Mouse (Mus musculus) hindbrain, embryonic 14.5 days (tissue): ENCODE data around the gene Dscam. TPM values are rescaled to one million over a fixed set of nuclear protein-coding genes. Genes with fewer than 3 reads are reported as not detected.

Source experiments
- ATAC-seq: fragments of 200-750 bp; cut with Nextera tagmentation; 2 replicates; pipeline ENCODE4 v1.8.0; 2017; ENCODE audit warnings: moderate number of reproducible peaks, mild to moderate bottlenecking, moderate TSS enrichment, moderate library complexity; ENCODE audit not compliant: low FRiP score
- DNase-seq: peaks from one replicate; pipeline ENCODE4 v3.0.0-alpha.2; 2015; ENCODE audit warnings: low spot score
- H3K27ac ChIP-seq: fragments of 300-500 bp; sonication (generic); 2 replicates; pipeline ENCODE4 v1.5.1; 2014; ENCODE audit warnings: mild to moderate bottlenecking, moderate library complexity
- H3K27me3 ChIP-seq: fragments of 300-500 bp; sonication (generic); 2 replicates; pipeline ENCODE4 v1.6.1; 2014; ENCODE audit warnings: mild to moderate bottlenecking, low read length, mixed read lengths; ENCODE audit not compliant: control insufficient read depth, insufficient read depth
- H3K36me3 ChIP-seq: fragments of 300-500 bp; sonication (generic); replicated peaks from 2 replicates; pipeline ENCODE4 v1.6.1; 2014; ENCODE audit not compliant: control insufficient read depth, insufficient read depth
- H3K4me1 ChIP-seq: fragments of 300-500 bp; sonication (generic); replicated peaks from 2 replicates; pipeline ENCODE4 v1.6.1; 2014; ENCODE audit warnings: antibody characterized with exemption, low read length, mixed read lengths; ENCODE audit not compliant: control insufficient read depth, insufficient read depth
- H3K4me2 ChIP-seq: fragments of 300-500 bp; sonication (generic); replicated peaks from 2 replicates; pipeline ENCODE4 v1.6.1; 2014; ENCODE audit warnings: mild to moderate bottlenecking, moderate library complexity
- H3K4me3 ChIP-seq: fragments of 300-500 bp; sonication (generic); replicated peaks from 2 replicates; pipeline ENCODE4 v1.5.1; 2014; ENCODE audit warnings: mild to moderate bottlenecking, low read length
- H3K9ac ChIP-seq: fragments of 300-500 bp; sonication (generic); 2 replicates; pipeline ENCODE4 v1.6.1; 2014
- H3K9me3 ChIP-seq: fragments of 300-500 bp; sonication (generic); 2 replicates; pipeline ENCODE4 v1.6.1; 2016; ENCODE audit warnings: low read length; ENCODE audit not compliant: control insufficient read depth
- WGBS: fragments of 180-500 bp; shearing (Covaris S2); extraction: QIAGEN DNeasy Blood & Tissue Kit; methylation state at CpG from one replicate; pipeline ENCODE4 v1.1.7; 2014; 5-methylcytosine and 5-hydroxymethylcytosine counted together
- polyA plus RNA-seq: library from polyadenylated mRNA; unstranded; fragments of >200 nt; fragmentation: Nextera tagmentation; extraction: Ambion mirVana; gene quantifications from 2 replicates; pipeline ENCODE4 v1.2.1, GENCODE M21; 2014

Gene Dscam
- polyA plus RNA-seq, 1 experiment from 2014 or later: 17.1 TPM

- DNase-seq (no peak), ATAC-seq (no peak)
- no peaks in the 10 kb centered on the region for H3K36me3 ChIP-seq
- WGBS: 55% methylated on average over 13 of the region's 13 CpGs
- H3K4me3 ChIP-seq: no peak overlapping the region
- no peak overlapping the region for H3K9ac ChIP-seq
- peaks cover 36% of the 10 kb centered on the region for H3K4me1 ChIP-seq
- H3K4me2 ChIP-seq: no peak overlapping the region
- H3K9me3 ChIP-seq: no peaks in the 10 kb centered on the region
- H3K27me3 ChIP-seq: no peaks in the 10 kb centered on the region
- H3K27ac ChIP-seq: 0 out of 2 replicates have a peak overlapping the region, but pooled peaks have one; percentile 39
These were observed 442.4 kb downstream of the Dscam start for GRCm38 (mm10) chr16:96727836-96728774.

- Histone ChIP-seq H3K27me3 (no peaks in the 10 kb centered on the region), H3K36me3 (no peaks in the 10 kb centered on the region), H3K4me3 (no peak overlapping the region), H3K4me1 (peaks cover 42% of the 10 kb centered on the region), H3K27ac (peak overlapping the region; percentile 80), H3K9me3 (no peaks in the 10 kb centered on the region), H3K4me2 (no peak overlapping the region), H3K9ac (no peak overlapping the region)
- 64% methylated on average over 8 of the region's 8 CpGs for WGBS
- ATAC-seq: peak; percentile 43; the same call in 1 of the 2 replicates
- peak; percentile 67 for DNase-seq
These were observed 445.4 kb downstream of the Dscam start for GRCm38 (mm10) chr16:96725071-96725724.

GRCm38 (mm10) chr16:96724591-96724990 lies 446.0 kb downstream of the Dscam start:
- Histone ChIP-seq H3K9ac (no peak overlapping the region), H3K4me1 (peaks cover 42% of the 10 kb centered on the region), H3K27me3 (no peaks in the 10 kb centered on the region), H3K9me3 (no peaks in the 10 kb centered on the region), H3K36me3 (no peaks in the 10 kb centered on the region), H3K4me3 (no peak overlapping the region), H3K27ac (peak overlapping the region; percentile 80), H3K4me2 (no peak overlapping the region)
- WGBS: 51% methylated on average over 5 of the region's 5 CpGs
- no peak for ATAC-seq
- DNase-seq: no peak

- Histone ChIP-seq H3K4me1 (peaks cover 40% of the 10 kb centered on the region), H3K27ac (no peak overlapping the region)
These were observed 446.4 kb downstream of the Dscam start for GRCm38 (mm10) chr16:96724123-96724522.

GRCm38 (mm10) chr16:96723066-96723669 lies 447.4 kb downstream of the Dscam start:
- no peaks in the 10 kb centered on the region for H3K36me3 ChIP-seq
- no peak overlapping the region for H3K4me3 ChIP-seq
- no peaks in the 10 kb centered on the region for H3K9me3 ChIP-seq
- ATAC-seq (peak; percentile 59; the same call in 1 of the 2 replicates), DNase-seq (no peak)
- H3K4me1 ChIP-seq: peaks cover 30% of the 10 kb centered on the region
- H3K27me3 ChIP-seq: no peaks in the 10 kb centered on the region
- no peak overlapping the region for H3K9ac ChIP-seq
- H3K27ac ChIP-seq: no peak overlapping the region
- WGBS: 88% methylated on average over 2 of the region's 2 CpGs
- H3K4me2 ChIP-seq: no peak overlapping the region

More at GRCm38 (mm10) chr16:96724123-96724522, 446.4 kb downstream of the Dscam start:
- Histone ChIP-seq H3K4me3 (no peak overlapping the region), H3K36me3 (no peaks in the 10 kb centered on the region), H3K9me3 (no peaks in the 10 kb centered on the region), H3K4me2 (no peak overlapping the region), H3K27me3 (no peaks in the 10 kb centered on the region), H3K9ac (no peak overlapping the region)
- no peak for DNase-seq
- WGBS: 64% methylated on average over 3 of the region's 3 CpGs
- ATAC-seq: no peak

- WGBS: 83% methylated on average over 3 of the region's 3 CpGs
These were observed 448.4 kb downstream of the Dscam start for GRCm38 (mm10) chr16:96722135-96722534.

GRCm38 (mm10) chr16:96721241-96721640 lies 449.3 kb downstream of the Dscam start:
- DNase-seq (no peak), ATAC-seq (no peak)
- WGBS: 55% methylated on average over 9 of the region's 9 CpGs
- Histone ChIP-seq H3K4me1 (peaks cover 26% of the 10 kb centered on the region), H3K36me3 (no peaks in the 10 kb centered on the region), H3K4me3 (no peak overlapping the region), H3K9ac (0 out of 2 replicates have a peak overlapping the region, but pooled peaks have one; percentile 11), H3K27me3 (no peaks in the 10 kb centered on the region), H3K27ac (peak overlapping the region; percentile 72), H3K9me3 (no peaks in the 10 kb centered on the region), H3K4me2 (no peak overlapping the region)

More at GRCm38 (mm10) chr16:96722135-96722534, 448.4 kb downstream of the Dscam start:
- no peak overlapping the region for H3K4me3 ChIP-seq
- DNase-seq (no peak), ATAC-seq (no peak)
- no peak overlapping the region; the same call in 1 of the 2 replicates for H3K27ac ChIP-seq
- no peaks in the 10 kb centered on the region for H3K36me3 ChIP-seq
- H3K4me1 ChIP-seq: peaks cover 26% of the 10 kb centered on the region
- no peaks in the 10 kb centered on the region for H3K27me3 ChIP-seq
- no peak overlapping the region for H3K4me2 ChIP-seq
- no peak overlapping the region for H3K9ac ChIP-seq
- no peaks in the 10 kb centered on the region for H3K9me3 ChIP-seq

- Histone ChIP-seq H3K27me3 (no peaks in the 10 kb centered on the region), H3K4me1 (peaks cover 22% of the 10 kb centered on the region), H3K9ac (no peak overlapping the region), H3K4me2 (no peak overlapping the region), H3K4me3 (no peak overlapping the region), H3K9me3 (no peaks in the 10 kb centered on the region), H3K36me3 (no peaks in the 10 kb centered on the region), H3K27ac (peak overlapping the region; percentile 72)
- ATAC-seq (no peak), DNase-seq (no peak)
- WGBS: 72% methylated on average over 5 of the region's 5 CpGs
These were observed 449.9 kb downstream of the Dscam start for GRCm38 (mm10) chr16:96720666-96721065.

GRCm38 (mm10) chr16:96718221-96718620 lies 452.3 kb downstream of the Dscam start:
- ATAC-seq: no peak
- Histone ChIP-seq H3K36me3 (peaks cover 10% of the 10 kb centered on the region), H3K4me1 (peaks cover 12% of the 10 kb centered on the region), H3K4me3 (no peak overlapping the region), H3K4me2 (no peak overlapping the region), H3K9ac (no peak overlapping the region), H3K9me3 (no peaks in the 10 kb centered on the region), H3K27me3 (no peaks in the 10 kb centered on the region), H3K27ac (no peak overlapping the region)
- 18% methylated on average over 2 of the region's 2 CpGs for WGBS
- DNase-seq: no peak
